Mouse (Mus musculus): ENCODE data around the gene Gpr88. TPM values are rescaled to one million over a fixed set of nuclear protein-coding genes. Genes with fewer than 3 reads are reported as not detected.

Gene Gpr88
- polyA plus RNA-seq, 1 experiment = 94.6 TPM

GRCm38 (mm10) chr3:116251481-116252254 is 1.6 kb downstream of the Gpr88 start:
- Histone ChIP-seq H3K27ac (ENCODE audit: insufficient read depth, low read length) (peak overlapping the region; percentile 90), H3K4me3 (ENCODE audit: insufficient read depth, low read length) (peak overlapping the region; percentile 83), H3K4me1 (ENCODE audit: control insufficient read depth, insufficient read depth, low read length) (peaks cover 1% of the 10 kb centered on the region; the same call in 1 of the 2 replicates)
- TF ChIP-seq POLR2A (IDR thresholded peaks at IDR 0.05; ENCODE audit: extremely low read depth, insufficient read depth, low read length) (no peak), CTCF (IDR thresholded peaks at IDR 0.05; ENCODE audit: extremely low read depth, insufficient read depth, low read length) (no peak)

DNA sequence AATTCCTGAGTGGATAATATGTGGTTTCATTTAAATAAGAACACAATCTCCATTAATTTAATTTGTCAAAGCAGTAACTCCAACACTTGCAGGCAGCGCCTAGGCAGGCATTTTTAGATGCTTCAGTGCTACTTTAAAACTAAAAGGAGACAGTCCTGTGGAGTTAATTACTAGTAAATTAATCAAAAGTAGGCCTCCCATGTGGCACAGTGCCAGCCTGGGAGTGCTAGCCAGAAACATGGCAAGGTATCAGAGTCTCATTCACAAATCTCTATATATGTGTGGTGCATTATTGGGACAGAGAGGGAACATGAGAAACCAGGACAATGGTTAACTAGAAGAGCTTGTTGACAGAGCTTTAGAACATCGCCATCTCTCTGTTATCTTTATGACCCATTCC is 4.3 kb downstream of the Gpr88 start:
- Histone ChIP-seq H3K4me1 (ENCODE audit: control insufficient read depth, insufficient read depth, low read length) (peaks cover 3% of the 10 kb centered on the region), H3K27ac (ENCODE audit: insufficient read depth, low read length) (no peak overlapping the region), H3K4me3 (ENCODE audit: insufficient read depth, low read length) (no peak overlapping the region)
- TF ChIP-seq CTCF (IDR thresholded peaks at IDR 0.05; ENCODE audit: extremely low read depth, insufficient read depth, low read length) = no peak
- TF ChIP-seq POLR2A (IDR thresholded peaks at IDR 0.05; ENCODE audit: extremely low read depth, insufficient read depth, low read length) = no peak

GRCm38 (mm10) chr3:116244476-116244875 is 8.8 kb downstream of the Gpr88 start:
- H3K4me3 ChIP-seq (ENCODE audit: insufficient read depth, low read length) = no peak overlapping the region
- H3K27ac ChIP-seq (ENCODE audit: insufficient read depth, low read length) = peak overlapping the region; percentile 64; the same call in 1 of the 2 replicates
- no peak for TF ChIP-seq POLR2A (IDR thresholded peaks at IDR 0.05; ENCODE audit: extremely low read depth, insufficient read depth, low read length)
- no peak for TF ChIP-seq CTCF (IDR thresholded peaks at IDR 0.05; ENCODE audit: extremely low read depth, insufficient read depth, low read length)
- H3K4me1 ChIP-seq (ENCODE audit: control insufficient read depth, insufficient read depth, low read length) = peaks cover 3% of the 10 kb centered on the region

GRCm38 (mm10) chr3:116242685-116243084 is 10.6 kb downstream of the Gpr88 start:
- no peak for TF ChIP-seq CTCF (IDR thresholded peaks at IDR 0.05; ENCODE audit: extremely low read depth, insufficient read depth, low read length)
- no peak for TF ChIP-seq POLR2A (IDR thresholded peaks at IDR 0.05; ENCODE audit: extremely low read depth, insufficient read depth, low read length)
- Histone ChIP-seq H3K4me3 (ENCODE audit: insufficient read depth, low read length) (no peak overlapping the region), H3K27ac (ENCODE audit: insufficient read depth, low read length) (no peak overlapping the region), H3K4me1 (ENCODE audit: control insufficient read depth, insufficient read depth, low read length) (peaks cover 3% of the 10 kb centered on the region)

DNA sequence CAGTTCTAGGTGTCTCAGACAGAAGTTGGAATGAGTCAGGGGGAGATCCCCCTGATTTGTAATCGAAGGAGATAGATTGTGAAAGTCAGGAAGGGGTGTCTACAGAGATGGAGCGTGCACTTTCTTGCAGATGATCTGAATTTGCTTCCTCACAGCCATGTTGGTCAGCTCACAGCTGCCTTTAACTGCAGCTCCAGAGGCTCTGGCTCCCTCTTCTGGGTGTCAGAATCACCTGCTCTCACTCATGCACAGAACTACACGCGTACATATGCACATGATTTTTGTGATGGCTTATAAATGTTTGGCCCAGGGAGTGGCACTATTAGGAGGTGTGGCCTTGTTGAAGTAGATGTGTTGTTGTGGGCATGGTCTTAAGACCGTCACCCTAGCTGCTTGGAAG is 15.8 kb downstream of the Gpr88 start:
- H3K4me1 ChIP-seq (ENCODE audit: control insufficient read depth, insufficient read depth, low read length) = no peaks in the 10 kb centered on the region
- H3K4me3 ChIP-seq (ENCODE audit: insufficient read depth, low read length) = no peak overlapping the region
- TF ChIP-seq POLR2A (IDR thresholded peaks at IDR 0.05; ENCODE audit: extremely low read depth, insufficient read depth, low read length) (no peak), CTCF (IDR thresholded peaks at IDR 0.05; ENCODE audit: extremely low read depth, insufficient read depth, low read length) (no peak)

GRCm38 (mm10) chr3:116236856-116237255 is 16.4 kb downstream of the Gpr88 start:
- H3K27ac ChIP-seq (ENCODE audit: insufficient read depth, low read length) = no peak overlapping the region
- H3K4me1 ChIP-seq (ENCODE audit: control insufficient read depth, insufficient read depth, low read length) = no peaks in the 10 kb centered on the region
- no peak for TF ChIP-seq CTCF (IDR thresholded peaks at IDR 0.05; ENCODE audit: extremely low read depth, insufficient read depth, low read length)
- no peak for TF ChIP-seq POLR2A (IDR thresholded peaks at IDR 0.05; ENCODE audit: extremely low read depth, insufficient read depth, low read length)
- H3K4me3 ChIP-seq (ENCODE audit: insufficient read depth, low read length) = no peak overlapping the region

More for the DNA sequence above, 15.8 kb downstream of the Gpr88 start:
- H3K27ac ChIP-seq (ENCODE audit: insufficient read depth, low read length) = no peak overlapping the region

- no peak for TF ChIP-seq POLR2A (IDR thresholded peaks at IDR 0.05; ENCODE audit: extremely low read depth, insufficient read depth, low read length)
- TF ChIP-seq CTCF (IDR thresholded peaks at IDR 0.05; ENCODE audit: extremely low read depth, insufficient read depth, low read length) = no peak
- H3K4me3 ChIP-seq (ENCODE audit: insufficient read depth, low read length) = no peak overlapping the region
- no peak overlapping the region for H3K27ac ChIP-seq (ENCODE audit: insufficient read depth, low read length)
- no peaks in the 10 kb centered on the region for H3K4me1 ChIP-seq (ENCODE audit: control insufficient read depth, insufficient read depth, low read length)
These were observed 19.8 kb downstream of the Gpr88 start for GRCm38 (mm10) chr3:116233515-116233914.

DNA sequence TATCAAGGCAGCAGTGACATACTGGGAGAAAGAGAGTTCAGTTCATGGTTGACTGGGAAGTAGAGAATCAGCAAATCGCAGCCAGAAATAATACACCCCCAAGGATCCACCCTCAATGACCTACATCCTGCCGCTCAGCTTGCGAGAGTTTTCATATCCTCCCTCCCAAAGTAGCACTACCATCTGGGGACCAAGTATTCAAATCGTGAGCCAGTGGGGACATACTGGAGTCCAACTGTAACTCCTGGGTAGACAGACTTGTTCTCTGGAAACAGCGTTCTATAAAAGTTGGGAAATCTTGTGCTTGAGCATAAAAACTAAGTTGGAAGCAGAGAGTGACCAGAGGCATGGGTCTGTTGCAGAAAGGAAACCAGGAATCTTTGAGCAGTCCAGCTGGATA is 20.5 kb downstream of the Gpr88 start:
- no peak overlapping the region for H3K27ac ChIP-seq (ENCODE audit: insufficient read depth, low read length)
- H3K4me1 ChIP-seq (ENCODE audit: control insufficient read depth, insufficient read depth, low read length) = no peaks in the 10 kb centered on the region
- H3K4me3 ChIP-seq (ENCODE audit: insufficient read depth, low read length) = no peak overlapping the region
- TF ChIP-seq POLR2A (IDR thresholded peaks at IDR 0.05; ENCODE audit: extremely low read depth, insufficient read depth, low read length) (no peak), CTCF (IDR thresholded peaks at IDR 0.05; ENCODE audit: extremely low read depth, insufficient read depth, low read length) (no peak)

- TF ChIP-seq CTCF (IDR thresholded peaks at IDR 0.05; ENCODE audit: extremely low read depth, insufficient read depth, low read length) = no peak
- TF ChIP-seq POLR2A (IDR thresholded peaks at IDR 0.05; ENCODE audit: extremely low read depth, insufficient read depth, low read length) = no peak
- Histone ChIP-seq H3K27ac (ENCODE audit: insufficient read depth, low read length) (no peak overlapping the region), H3K4me1 (ENCODE audit: control insufficient read depth, insufficient read depth, low read length) (no peaks in the 10 kb centered on the region), H3K4me3 (ENCODE audit: insufficient read depth, low read length) (no peak overlapping the region)
These were observed 24.0 kb downstream of the Gpr88 start for GRCm38 (mm10) chr3:116229336-116229735.
